Mouse (Mus musculus): Measurements from ENCODE around the gene Nr4a1.

Nr4a1 gene

DNA sequence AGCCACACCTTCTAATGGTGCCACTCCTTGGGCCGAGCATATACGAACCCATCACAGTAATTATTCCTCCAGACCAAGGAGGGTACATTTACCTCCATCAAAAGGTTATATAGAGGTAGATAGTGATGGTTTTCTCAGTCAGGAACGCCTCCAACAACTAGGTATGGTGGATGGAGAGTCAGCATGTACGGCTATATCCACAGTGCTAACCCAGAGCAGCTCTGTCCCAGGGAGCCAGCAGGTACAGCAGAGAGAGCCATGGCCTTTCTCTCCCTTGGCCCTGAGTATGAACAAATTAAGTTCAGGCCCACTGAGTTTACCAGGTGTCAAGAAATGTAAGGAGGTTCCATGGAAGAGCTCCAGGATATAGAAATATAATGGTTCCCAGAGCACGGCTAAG lies 2.1 kb upstream of the Nr4a1 start:
- in situ Hi-C loops (cut with MboI; ENCODE audit: unreplicated experiment in 2 of 2) = no loop called here

- in situ Hi-C loops (cut with MboI; ENCODE audit: unreplicated experiment in 2 of 2) = no loop called here
Observed at GRCm38 (mm10) chr15:101252614-101253013, 1.5 kb upstream of the Nr4a1 start.

GRCm38 (mm10) chr15:101253563-101253885 lies 545 bp upstream of the Nr4a1 start:
- in situ Hi-C loops (cut with MboI; ENCODE audit: unreplicated experiment in 2 of 2) = no loop called here

- in situ Hi-C loops (cut with MboI; ENCODE audit: unreplicated experiment in 2 of 2) = no loop called here
Observed at GRCm38 (mm10) chr15:101255842-101256462, 1.9 kb downstream of the Nr4a1 start.

DNA sequence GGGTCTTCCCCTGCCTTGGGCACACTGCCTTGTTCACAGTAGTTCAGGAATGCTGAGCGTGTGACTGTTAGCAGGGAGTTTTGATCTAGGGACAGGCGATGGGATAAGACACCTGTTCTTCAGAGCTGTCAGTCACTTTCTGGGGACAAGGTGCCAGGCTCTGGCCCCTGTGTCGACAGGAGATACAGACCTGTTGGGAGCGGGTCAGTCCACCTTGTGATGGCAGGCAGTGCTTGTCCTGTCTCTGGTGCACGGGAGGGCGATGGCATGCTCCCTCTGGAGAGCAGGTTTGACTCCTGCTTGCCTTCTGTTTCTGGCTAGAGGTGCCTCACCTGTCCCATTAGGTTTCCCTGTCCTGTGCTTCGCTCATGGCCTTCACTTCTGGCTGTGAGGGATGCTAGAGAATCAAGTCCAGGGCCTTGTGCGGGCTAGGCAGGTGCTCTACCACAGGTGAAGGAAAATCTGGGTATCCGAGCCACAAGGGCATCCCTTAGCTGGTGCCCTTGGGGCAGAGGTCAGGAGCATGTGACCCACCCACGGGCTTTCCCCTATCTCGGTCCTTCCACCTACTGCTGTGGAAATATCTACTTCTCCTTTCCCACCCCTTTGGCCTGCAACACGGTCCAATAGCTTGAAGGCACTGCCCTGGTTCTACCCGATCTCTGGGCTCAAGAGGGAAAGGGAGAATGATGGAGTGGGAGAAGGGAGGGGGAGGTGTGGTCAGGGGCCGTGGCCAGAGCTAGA lies 2.6 kb downstream of the Nr4a1 start:
- in situ Hi-C loops (cut with MboI; ENCODE audit: unreplicated experiment in 2 of 2) = no loop called here

- in situ Hi-C loops (cut with MboI; ENCODE audit: unreplicated experiment in 2 of 2) = no loop called here
Observed at GRCm38 (mm10) chr15:101258420-101258819, 4.4 kb downstream of the Nr4a1 start.

DNA sequence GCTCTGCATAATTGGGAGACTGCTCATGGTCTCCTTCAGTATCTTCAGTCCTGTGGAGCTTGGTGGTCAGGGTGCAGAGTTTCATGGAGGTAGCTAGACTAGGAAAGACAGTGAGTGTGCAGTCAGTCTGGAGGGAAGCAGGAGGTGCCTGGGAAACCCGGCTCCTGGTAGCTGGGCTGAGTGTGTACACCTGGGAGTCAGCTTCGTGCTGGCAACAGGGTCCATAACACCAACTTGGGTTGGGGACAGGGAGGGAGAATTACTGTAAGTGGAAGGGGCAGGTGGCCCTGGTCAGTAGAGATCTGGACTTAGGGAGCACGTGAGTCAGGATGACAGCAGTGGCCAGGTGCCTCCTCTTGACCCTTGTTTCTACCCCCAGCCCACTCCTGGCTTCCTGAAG lies 5.9 kb downstream of the Nr4a1 start:
- in situ Hi-C loops (cut with MboI; ENCODE audit: unreplicated experiment in 2 of 2) = no loop called here

DNA sequence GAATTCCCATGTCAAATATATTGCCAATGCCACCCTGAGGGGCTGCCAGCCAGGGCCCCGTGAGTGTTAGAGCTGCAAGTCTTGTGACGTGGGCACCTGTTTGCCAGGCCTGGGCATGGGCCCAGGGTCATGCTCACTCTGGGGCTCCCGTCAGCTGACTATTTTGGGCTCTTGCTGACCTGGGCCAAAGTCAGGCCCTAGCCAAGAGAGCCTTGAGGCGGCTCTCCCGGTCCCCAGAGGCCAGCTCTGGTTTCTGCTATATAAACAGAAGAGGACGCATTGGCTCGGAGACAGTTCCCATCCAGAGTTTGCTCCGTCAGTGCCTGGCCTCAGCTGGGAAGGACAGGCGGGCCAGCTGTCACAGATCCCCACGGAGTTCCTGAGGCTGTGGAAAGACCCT lies 6.3 kb downstream of the Nr4a1 start:
- in situ Hi-C loops (cut with MboI; ENCODE audit: unreplicated experiment in 2 of 2) = no loop called here

- in situ Hi-C loops (cut with MboI; ENCODE audit: unreplicated experiment in 2 of 2) = no loop called here
Observed at GRCm38 (mm10) chr15:101260874-101261622, 7.0 kb downstream of the Nr4a1 start.

DNA sequence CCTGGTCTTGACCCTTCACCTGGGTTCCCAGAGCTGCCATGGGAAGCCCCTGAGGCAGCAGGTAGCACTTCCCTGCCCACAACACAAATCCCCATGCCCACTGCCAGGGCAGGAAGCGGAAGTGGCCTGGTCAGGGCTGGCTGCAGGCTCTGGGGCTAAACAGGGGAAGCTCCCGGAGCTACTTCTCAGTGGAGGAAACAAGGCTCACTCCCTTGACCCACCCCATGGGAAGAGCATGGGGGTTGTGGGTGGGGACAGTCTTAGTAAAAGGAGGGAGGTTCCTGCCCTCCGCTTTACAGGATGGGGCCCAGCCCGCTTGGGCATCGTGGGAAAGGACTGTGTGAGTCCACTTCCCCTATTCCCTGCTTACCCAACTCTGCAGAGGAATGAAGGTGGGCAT lies 8.4 kb downstream of the Nr4a1 start:
- in situ Hi-C loops (cut with MboI; ENCODE audit: unreplicated experiment in 2 of 2) = no loop called here

DNA sequence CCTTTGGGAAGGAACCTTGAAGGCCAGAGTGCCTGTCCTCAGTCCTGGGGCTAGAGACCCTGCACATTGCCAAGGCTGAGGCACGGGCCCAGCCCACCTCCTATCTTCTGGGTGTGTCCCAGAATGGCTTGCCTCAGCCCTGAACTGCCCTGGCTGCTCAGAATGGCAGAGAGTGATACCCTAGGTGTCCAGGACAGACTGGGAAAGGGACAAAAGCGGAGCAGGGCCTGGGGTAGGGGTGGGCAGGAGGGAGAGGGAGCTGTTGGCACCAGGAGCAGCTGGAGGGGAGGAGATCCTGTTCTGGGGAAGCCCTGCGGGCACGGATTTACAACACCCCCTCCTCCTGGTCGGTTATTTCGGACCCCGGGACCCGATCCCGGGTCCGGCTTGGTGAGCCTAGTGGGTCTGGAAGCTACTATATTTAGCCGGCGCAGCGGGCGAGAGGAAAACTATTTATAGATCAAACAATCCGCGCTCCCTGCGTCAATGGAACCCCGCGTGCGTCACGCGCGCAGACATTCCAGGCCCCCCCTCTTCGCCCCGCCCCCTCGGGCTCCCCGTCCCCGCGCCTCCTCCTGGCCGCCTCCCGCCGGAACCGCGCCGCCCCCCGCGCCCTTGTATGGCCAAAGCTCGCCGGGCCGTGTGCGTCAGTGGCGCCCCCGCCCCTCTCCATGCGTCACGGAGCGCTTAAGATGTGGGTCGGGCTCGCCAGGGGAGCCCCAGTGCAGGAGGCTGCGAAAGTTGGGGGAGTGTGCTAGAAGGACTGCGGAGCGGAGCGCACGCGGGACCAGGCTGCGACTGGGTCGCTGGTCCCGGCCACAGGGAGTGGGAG lies 12.3 kb downstream of the Nr4a1 start:
- in situ Hi-C loops (cut with MboI; ENCODE audit: unreplicated experiment in 2 of 2) = no loop called here

DNA sequence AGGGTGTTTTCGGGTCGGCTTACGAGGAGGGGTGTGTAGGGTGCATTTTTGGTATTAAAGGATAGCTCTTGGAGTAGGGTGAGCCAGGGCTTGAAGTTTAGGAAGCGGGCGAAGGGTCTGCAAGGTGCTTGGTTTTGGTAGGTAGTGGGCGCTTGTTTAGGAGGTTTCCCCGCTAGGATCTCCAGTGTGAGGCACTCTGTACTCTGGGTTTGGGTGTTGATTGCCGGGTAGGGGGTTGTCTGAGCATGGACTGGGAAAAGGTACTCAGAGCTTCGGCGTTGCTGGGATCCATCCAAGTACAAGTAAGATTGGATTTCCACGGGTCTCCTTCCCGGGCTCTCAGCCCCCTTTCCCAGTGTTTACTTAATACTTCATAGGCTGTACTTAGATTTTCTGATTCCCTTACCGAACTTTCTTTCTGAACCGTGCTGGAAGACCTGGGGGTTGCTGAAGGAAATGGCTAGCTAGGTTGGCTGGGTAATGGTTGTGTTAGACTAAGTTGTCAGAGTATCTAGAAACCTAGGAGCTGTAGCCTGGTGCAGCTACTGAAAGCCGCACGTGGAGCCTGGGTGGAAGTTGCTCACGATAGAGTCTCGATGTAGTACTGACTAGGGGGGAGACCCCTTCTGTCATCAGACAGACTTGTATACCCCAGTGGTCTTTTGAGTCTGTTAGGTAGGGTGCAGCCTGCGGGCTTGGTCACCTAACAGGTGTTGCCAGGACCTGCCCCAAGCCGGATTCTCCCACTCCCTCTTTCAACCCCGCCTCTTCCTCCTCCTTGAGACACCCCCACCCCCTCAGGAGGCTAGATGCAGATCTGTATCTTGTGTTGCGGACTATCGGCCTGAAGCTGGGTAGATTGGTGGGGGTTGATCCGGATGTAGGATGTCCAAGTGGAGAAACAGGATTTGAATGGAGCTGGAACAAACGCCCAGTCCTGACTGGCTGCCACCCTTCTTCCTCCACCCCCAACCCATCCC lies 13.3 kb downstream of the Nr4a1 start:
- in situ Hi-C loops (cut with MboI; ENCODE audit: unreplicated experiment in 2 of 2) = no loop called here

GRCm38 (mm10) chr15:101270101-101270820 lies 16.2 kb downstream of the Nr4a1 start:
- in situ Hi-C loops (cut with MboI; ENCODE audit: unreplicated experiment in 2 of 2) = no loop called here

GRCm38 (mm10) chr15:101271107-101271506 lies 17.0 kb downstream of the Nr4a1 start:
- in situ Hi-C loops (cut with MboI; ENCODE audit: unreplicated experiment in 2 of 2) = no loop called here

DNA sequence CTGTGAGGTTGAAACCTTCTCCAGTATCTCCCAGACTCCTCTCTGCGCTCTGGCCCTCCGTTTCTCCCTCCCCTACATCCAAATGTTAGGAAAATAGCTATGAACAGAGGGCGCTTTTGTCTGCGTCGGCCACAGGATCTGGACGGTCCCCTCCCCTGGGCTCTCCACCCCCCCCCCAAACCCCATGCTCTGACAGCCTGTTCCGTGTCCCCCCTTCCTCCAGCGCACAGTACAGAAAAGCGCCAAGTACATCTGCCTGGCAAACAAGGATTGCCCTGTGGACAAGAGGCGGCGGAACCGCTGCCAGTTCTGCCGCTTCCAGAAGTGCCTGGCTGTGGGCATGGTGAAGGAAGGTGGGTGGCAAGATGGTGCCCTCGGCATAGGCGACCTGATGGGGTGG lies 17.4 kb downstream of the Nr4a1 start:
- in situ Hi-C loops (cut with MboI; ENCODE audit: unreplicated experiment in 2 of 2) = no loop called here

- in situ Hi-C loops (cut with MboI; ENCODE audit: unreplicated experiment in 2 of 2) = no loop called here
Observed at GRCm38 (mm10) chr15:101274380-101274779, 20.3 kb downstream of the Nr4a1 start.

- in situ Hi-C loops (cut with MboI; ENCODE audit: unreplicated experiment in 2 of 2) = no loop called here
Observed at GRCm38 (mm10) chr15:101277351-101277899, 23.4 kb downstream of the Nr4a1 start.

DNA sequence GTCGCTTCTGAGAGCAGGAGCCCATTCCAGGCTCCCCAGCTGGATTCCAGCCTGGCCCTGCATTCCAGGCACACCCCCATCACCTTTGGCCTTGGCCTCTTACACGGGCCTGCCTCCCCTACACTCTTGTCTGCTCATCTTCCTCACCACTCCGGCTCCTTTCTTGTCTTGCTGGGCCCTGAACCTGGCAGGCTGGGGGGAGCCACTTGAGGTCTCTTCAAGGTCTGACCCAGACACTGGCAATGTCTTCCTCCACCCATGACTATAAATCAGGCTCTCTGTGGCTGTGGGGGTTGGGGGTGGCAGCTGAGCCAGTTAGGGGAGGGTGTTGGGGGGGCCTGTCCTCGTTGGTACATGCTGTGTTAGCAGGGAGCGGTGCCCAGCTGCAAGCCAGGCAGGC lies 24.5 kb downstream of the Nr4a1 start:
- in situ Hi-C loops (cut with MboI; ENCODE audit: unreplicated experiment in 2 of 2) = no loop called here

DNA sequence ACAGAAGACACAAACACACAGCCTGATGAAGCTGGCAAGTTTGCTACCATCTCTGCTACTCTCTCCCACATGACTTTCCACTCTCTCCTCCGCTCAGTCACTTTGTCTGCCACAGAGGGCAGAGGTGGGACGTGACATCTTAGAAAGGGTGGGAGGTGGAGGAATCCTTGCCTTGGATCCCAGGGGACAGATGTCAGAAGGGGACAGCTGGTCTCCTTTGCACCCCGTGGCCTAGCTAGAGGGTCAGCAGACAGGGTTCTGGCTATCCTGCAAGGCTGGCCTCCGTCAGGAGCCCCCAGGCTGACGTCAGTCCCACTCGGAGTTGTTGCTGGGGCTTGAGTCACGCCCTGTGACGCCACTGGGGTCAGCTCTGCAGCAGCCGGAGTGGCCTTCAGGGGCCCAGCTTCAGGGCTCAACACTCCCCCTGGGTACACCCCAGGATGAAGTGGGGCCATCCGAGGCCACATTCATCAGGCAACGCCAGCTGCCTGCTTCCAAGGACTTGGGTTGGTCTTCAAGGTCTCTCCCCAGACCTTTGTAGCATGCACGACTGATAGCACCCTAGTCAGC lies 25.4 kb downstream of the Nr4a1 start:
- in situ Hi-C loops (cut with MboI; ENCODE audit: unreplicated experiment in 2 of 2) = no loop called here
